Mouse (Mus musculus) layer of hippocampus, adult 9-10 months (tissue): Measurements from ENCODE around the gene Rxra.
A peak's percentile ranks its signal among the peaks of the same experiment; 100 is the strongest.

ENCODE experiments used
- DNase-seq: peaks from one replicate; pipeline ENCODE4 v3.0.0; 2022; ENCODE audit warnings: low spot score

Gene Rxra

DNA sequence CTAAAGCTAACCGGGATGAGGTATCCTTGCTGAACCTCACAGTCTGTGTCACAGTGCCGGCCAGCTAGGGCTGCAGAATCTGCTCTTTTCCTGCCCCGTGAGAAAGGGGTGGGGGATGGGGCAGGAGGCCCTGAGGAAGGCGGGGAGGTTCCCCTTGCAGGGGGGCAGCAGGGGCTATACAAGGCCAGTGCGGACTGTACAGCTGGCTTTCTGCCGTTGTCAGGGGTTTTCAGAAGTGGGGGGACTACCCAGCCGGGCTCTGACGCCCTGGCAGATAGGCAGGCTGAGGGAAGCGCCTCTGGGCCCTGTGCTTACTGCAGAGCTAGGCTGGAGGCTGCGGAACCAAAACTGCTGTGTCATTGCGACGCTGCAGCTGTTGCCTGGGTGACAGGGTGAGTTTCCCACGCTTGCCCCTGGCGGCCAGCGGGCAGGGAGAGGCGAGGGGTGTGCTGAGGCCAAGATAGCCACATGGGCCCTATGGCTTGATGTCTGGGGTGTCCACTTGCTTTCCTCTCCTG lies 63.9 kb downstream of the Rxra start:
- DNase-seq: peak; percentile 64

GRCm38 (mm10) chr2:27743177-27743576 lies 66.9 kb downstream of the Rxra start:
- no peak for DNase-seq

DNA sequence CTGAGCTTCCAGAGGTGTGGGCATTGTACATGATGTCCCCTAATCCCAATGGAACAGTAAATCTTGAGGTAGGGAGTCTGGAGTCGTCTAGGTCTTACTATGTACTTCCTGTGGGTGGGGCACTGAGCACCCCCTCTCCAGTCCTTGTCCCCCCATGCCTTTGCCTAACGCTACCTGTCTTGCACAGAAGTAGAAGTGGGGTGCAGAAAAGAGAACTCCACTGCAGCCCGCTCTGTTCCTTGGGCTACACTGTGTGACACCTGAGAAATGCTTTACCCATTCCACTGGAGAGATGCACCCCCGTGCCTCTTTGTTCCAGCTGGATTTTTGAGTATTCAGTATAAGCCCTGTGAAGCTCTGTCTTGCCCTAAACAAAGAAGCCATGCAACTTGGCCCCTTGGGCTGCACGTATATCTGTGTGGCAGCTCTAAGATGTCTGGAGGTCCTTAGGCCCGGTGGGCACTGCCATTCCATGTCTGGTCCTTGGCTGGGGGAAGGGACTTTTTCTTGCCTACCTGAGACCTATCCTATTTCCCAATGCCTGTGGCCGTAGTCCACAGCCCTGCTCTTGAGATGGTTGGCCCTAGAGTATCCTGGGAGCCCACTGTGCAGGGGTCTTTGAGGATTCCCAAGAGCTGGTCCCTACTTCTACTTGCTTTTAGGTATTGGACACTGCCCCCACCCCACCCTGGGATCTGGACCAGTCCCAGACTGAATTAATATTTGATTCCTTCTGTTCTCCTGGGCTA lies 67.8 kb downstream of the Rxra start:
- DNase-seq: no peak

DNA sequence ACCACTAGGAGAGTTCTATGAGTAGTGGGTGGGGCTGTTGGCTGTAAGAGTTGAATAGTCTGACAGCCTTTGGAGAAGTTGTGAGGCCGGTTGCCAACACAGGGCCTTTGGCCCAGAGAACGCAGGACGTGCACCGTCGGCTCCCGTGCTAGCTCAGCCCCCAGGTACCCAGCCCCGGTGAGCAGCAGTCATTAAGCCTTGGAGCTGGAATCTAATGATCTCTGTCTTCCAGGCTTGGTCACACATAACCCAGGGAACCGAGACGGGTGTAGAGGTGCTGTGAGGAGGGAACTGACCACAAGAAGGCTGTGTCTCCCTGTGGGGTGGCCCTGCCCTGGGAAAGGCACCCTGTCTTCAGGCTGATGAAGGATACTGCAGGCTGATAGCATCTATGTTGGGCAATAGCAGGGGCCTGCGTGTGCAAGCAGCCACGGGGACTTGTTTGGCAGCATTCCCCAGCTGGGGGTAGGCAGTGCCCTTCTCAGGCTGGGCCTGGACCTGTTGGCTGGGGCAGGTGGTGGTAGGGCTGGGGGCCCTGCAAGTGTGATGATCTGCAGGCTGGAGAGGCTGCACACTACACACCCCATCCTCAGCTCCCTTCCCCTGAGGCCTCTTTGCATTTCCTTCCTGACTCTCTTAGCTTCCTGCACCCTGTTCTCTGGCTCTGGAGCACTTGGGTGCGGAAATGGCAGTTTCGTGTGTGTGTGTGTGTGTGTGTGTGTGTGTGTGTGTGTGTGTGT lies 68.5 kb downstream of the Rxra start:
- no peak for DNase-seq

DNA sequence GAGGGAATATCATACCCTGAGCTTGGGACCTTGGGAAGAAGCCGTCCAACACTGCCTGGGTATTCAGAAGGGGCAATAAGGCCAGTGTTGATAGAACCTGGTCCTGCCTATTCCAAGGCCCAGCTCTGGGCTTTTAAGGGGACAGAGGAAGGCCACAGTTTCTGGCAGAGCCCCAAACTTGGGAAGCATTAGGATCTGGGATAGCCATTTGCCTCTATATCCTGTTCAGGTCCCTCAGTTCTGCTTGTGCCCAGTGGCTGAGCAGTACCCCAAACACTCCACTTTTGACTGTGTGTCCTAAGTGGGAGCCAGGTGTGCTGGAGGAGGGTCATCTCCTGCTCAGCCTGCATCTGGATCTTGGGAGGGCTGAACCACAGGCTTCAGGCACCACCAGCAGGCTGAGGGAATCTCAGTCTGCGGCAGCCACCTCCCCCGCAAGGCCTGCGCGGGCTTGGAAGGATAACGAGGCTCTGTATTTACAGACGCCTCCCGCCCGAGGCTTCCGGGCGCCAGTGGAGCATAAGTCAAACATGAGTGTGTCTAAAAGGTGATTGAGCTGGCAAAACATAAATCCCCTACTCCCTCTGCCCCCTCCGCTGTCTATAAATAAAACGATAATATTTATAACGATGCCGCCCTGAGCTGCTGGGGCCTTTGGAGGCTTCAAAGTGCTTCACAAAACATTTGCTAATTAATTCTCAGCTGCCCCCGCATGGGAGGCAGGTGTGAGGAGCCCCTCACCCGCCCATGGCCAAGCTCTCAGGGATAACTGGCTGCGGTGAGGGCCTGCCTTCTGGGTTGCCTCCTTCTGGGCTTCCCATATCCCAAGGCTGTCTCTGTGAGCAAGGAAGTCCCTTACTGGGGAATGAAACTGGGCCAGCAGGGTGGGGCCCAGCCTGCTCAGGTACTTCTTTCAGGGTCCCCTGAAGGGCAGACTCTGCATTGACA lies 69.7 kb downstream of the Rxra start:
- DNase-seq: no peak

DNA sequence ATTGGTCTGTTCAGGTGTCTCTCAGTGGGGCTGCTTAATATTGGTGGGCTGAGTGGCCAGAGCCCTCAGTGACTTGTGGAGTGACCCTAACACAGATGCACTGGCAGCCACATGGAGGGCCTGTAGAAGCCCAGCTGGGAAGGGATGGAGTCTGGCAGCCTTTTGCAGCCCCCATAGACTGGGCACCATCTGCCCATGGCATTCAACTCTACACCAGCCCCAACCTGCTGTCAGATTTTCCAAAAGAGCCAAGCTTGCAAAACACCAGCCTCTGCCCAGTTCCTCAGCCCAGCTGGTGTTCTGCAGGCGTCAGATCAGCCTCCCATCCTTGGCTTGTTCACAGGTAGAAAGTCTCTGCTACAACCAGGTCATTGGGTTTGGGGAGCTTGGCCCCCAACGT lies 70.6 kb downstream of the Rxra start:
- no peak for DNase-seq

DNA sequence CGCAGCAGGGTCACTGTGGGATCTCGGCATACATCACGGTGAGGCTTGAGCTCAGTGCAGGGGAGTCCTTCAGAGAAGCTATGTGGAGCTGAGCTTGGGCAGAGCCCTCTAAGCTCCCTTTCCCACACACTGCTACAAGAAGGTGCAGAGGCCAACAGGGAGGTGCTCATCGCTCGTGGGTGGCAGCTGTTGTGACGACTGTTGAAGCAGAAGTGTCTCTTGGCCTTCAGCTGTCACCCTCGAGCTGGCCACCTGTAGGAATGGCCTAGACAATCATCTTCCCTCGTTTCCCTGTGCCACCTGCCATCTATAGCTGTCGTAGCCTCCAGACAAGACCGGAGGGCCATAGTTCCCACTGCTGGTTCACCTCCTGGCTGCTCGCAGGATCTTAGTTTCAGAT lies 72.7 kb downstream of the Rxra start:
- DNase-seq: no peak

GRCm38 (mm10) chr2:27750399-27751134 lies 74.3 kb downstream of the Rxra start:
- no peak for DNase-seq

GRCm38 (mm10) chr2:27751135-27751519 lies 74.9 kb downstream of the Rxra start:
- DNase-seq: no peak

- DNase-seq: no peak
These were observed 75.6 kb downstream of the Rxra start for GRCm38 (mm10) chr2:27751803-27752202.

DNA sequence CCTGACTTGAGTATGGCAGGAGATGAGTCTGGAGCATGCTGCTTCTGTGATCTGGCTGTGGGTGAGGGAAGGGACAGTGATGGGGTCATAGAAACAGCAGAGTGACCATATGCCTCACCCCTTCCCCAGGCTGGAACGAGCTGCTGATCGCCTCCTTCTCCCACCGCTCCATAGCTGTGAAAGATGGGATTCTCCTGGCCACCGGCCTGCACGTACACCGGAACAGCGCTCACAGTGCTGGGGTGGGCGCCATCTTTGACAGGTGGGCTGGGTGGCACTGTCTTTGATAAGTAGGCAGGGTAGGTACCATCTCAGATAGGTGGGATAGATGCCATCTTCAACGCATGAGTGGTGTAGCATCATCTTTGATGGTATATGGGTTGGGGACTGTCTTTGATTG lies 77.9 kb downstream of the Rxra start:
- no peak for DNase-seq

- DNase-seq: no peak
These were observed 79.9 kb downstream of the Rxra start for GRCm38 (mm10) chr2:27755986-27756641.

- DNase-seq: peak; percentile 91
These were observed 82.4 kb downstream of the Rxra start for GRCm38 (mm10) chr2:27758414-27759301.

DNA sequence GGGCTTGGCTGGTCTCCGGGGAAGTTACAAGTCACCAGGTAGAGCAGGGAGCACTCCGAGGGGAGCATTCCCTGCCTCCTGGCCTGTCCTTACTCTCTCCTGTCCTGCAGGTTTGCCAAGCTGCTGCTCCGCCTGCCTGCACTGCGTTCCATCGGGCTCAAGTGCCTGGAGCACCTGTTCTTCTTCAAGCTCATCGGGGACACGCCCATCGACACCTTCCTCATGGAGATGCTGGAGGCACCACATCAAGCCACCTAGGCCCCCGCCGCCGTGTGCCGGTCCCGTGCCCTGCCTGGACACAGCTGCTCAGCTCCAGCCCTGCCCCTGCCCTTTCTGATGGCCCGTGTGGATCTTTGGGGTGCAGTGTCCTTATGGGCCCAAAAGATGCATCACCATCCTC lies 83.2 kb downstream of the Rxra start:
- DNase-seq: no peak

- DNase-seq: no peak
These were observed 85.2 kb downstream of the Rxra start for GRCm38 (mm10) chr2:27761260-27761995.

GRCm38 (mm10) chr2:27761996-27762340 lies 85.7 kb downstream of the Rxra start:
- no peak for DNase-seq

DNA sequence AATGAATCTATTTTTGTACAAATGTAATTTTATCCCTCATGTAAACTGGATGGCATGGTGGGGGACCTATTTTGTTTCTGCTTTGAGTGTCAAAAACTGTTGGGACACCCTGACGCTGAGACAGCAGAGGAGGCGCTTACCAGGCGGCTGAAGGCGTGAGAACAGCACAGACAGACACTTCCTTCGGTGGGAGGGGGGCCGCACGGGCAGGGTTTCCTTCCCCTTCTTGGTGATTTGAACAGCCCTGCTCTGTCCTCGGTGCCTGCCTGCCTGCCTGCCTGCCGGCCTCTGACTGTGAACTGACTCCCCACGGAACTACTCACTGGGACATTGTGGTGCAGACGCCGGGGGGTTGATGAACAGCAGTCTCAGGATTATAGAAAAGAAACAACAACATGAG lies 86.3 kb downstream of the Rxra start:
- DNase-seq: no peak

- DNase-seq: no peak
These were observed 86.9 kb downstream of the Rxra start for GRCm38 (mm10) chr2:27762920-27763780.
